Mouse (Mus musculus): ENCODE data around the gene Prkn.

The Prkn gene

GRCm38 (mm10) chr17:10840148-10840707, at the start of gene Prkn, which contains the start of gene Pacrg:
TSS of gene Prkn (plus strand) at chr17:10840384.
TSS of gene Pacrg (minus strand) at chr17:10840311.
- peak; percentile 97 for DNase-seq (ENCODE audit: low spot score)

GRCm38 (mm10) chr17:10791661-10792060, 48.5 kb upstream of the Prkn start:
- DNase-seq (ENCODE audit: low spot score), result no peak

- DNase-seq (ENCODE audit: low spot score), result no peak
Observed at GRCm38 (mm10) chr17:10806692-10807091, 33.5 kb upstream of the Prkn start.

GRCm38 (mm10) chr17:10807261-10807998, 32.8 kb upstream of the Prkn start:
- no peak for DNase-seq (ENCODE audit: low spot score)

- DNase-seq (ENCODE audit: low spot score), result no peak
Observed at GRCm38 (mm10) chr17:10808571-10808970, 31.6 kb upstream of the Prkn start.

- DNase-seq (ENCODE audit: low spot score), result no peak
Observed at GRCm38 (mm10) chr17:10818971-10819370, 21.2 kb upstream of the Prkn start.

GRCm38 (mm10) chr17:10840731-10841201, 582 bp downstream of the Prkn start:
- DNase-seq (ENCODE audit: low spot score), result peak; percentile 32

- DNase-seq (ENCODE audit: low spot score), result no peak
Observed at GRCm38 (mm10) chr17:10854207-10854606, 14.0 kb downstream of the Prkn start.

GRCm38 (mm10) chr17:10874208-10875187, 34.3 kb downstream of the Prkn start:
- DNase-seq (ENCODE audit: low spot score), result no peak

GRCm38 (mm10) chr17:10878986-10879385, 38.8 kb downstream of the Prkn start:
- no peak for DNase-seq (ENCODE audit: low spot score)

GRCm38 (mm10) chr17:10882260-10882659, 42.1 kb downstream of the Prkn start:
- DNase-seq (ENCODE audit: low spot score), result no peak

GRCm38 (mm10) chr17:10887924-10888323, 47.7 kb downstream of the Prkn start:
- no peak for DNase-seq (ENCODE audit: low spot score)

- no peak for DNase-seq (ENCODE audit: low spot score)
Observed at GRCm38 (mm10) chr17:10901686-10902228, 61.6 kb downstream of the Prkn start.

- no peak for DNase-seq (ENCODE audit: low spot score)
Observed at GRCm38 (mm10) chr17:10936698-10937097, 96.5 kb downstream of the Prkn start.

- DNase-seq (ENCODE audit: low spot score), result no peak
Observed at GRCm38 (mm10) chr17:10937844-10938243, 97.7 kb downstream of the Prkn start.

GRCm38 (mm10) chr17:10938755-10939154, 98.6 kb downstream of the Prkn start:
- DNase-seq (ENCODE audit: low spot score), result no peak

- no peak for DNase-seq (ENCODE audit: low spot score)
Observed at GRCm38 (mm10) chr17:10946552-10946951, 106.4 kb downstream of the Prkn start.

- no peak for DNase-seq (ENCODE audit: low spot score)
Observed at GRCm38 (mm10) chr17:10947614-10948013, 107.4 kb downstream of the Prkn start.

- no peak for DNase-seq (ENCODE audit: low spot score)
Observed at GRCm38 (mm10) chr17:10959066-10959864, 119.1 kb downstream of the Prkn start.

- no peak for DNase-seq (ENCODE audit: low spot score)
Observed at GRCm38 (mm10) chr17:10962151-10962550, 122.0 kb downstream of the Prkn start.

- no peak for DNase-seq (ENCODE audit: low spot score)
Observed at GRCm38 (mm10) chr17:10982136-10982535, 142.0 kb downstream of the Prkn start.
